Mouse (Mus musculus): ENCODE data around the gene Eif2b5.

Gene Eif2b5

DNA sequence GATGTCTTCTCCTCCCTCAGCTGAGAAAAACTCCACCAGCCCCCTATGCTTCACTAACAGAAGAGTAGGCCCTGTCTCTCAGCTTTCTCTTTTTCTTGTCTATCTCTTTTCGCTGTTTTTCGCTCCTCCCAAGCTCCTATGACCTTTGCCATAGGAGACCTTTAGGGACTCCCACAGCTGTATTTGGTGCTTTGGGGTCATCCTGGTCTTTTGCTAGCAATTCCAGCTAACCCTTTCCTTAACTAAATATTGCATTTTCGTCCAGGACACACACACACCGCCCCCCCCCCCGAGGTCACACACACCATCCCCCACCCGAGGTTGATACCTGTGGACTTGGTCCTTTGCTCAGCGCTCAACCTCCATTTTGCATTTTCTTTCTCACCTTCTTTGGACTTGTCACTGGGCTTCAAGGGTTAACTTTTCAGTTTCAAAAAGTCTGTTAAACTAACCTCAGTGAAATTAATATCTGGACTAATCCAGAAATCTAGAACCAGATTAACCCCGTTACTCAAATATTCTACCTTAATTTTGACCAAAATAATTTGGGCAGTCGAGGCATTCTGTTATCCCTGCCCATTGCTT is 37.6 kb downstream of the Eif2b5 start:
- in situ Hi-C loops (cut with MboI, MseI): no loop called here

DNA sequence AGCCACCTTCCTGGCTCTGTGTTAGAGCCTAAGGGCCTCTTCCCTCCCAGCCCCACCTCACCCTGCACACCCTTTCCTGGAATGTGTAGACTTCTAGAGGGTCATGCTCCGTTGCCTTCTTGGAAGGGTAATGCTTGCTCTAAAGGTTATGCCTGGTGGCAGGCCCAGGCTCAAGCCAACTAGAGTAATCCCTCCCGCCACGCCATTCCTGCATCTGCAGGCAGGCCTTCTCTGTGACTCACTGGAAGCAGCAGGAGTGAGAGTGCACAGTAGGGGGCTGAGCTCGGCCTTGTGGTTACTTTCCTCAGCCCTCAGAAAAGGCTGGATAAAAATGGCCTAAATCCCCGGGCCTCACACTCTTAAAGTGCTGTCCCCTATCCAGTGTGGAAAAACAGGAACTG is 38.5 kb downstream of the Eif2b5 start:
- in situ Hi-C loops (cut with MboI, MseI): no loop called here

DNA sequence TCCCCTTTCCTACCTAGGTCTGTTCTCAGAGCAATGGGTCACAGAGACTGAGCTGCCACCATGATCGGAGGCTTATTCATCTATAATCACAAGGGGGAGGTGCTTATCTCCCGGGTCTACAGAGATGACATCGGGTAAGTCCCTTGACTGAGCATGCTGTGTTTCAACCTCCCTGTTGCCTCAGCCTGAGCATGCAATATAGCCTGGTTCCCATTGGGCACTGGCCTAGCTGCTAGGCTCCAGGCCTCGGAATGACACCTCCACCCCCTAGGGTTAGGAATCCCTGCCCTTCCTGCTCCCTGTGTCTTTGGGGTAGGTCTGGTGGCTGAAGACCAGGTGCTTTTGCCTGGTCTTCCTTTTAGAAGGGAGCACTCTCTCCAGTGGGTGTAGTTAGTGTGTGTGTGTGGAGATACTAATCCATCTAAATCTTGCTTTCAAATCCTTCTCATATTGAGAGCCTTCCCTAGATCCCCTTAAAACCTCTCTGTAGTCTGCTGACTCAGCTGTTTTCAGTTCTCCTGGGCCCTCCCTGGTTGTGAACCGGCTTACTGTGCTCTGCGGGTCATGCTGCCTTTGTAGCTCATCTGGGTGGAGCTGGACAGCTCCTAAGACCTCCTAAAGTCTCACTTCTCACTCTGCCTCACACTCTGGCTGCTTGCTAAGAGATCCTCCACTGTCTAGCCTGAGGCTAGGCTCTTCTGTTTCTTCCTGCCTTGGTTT is 39.1 kb downstream of the Eif2b5 start:
- in situ Hi-C loops (cut with MboI, MseI): no loop called here

DNA sequence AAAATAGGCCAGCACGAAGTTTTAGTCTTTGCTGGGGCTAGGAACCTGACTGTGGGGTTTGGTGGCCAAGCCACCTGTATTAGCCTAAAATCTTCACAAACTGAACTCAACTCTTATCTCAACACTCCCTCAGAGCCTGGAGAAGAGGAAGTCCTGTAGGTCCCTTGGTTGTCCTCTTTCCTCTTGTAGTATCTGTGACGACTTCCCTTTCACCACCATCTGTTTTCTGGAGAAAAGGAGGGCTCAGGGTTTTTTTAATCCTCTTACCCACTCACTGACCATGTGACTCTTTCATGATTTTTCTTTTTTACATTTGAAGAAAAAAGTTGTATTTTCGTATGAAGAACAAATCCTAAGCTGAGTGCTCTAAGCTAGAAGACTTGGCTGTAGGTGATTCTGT is 41.0 kb downstream of the Eif2b5 start:
- in situ Hi-C loops (cut with MboI, MseI): no loop called here

DNA sequence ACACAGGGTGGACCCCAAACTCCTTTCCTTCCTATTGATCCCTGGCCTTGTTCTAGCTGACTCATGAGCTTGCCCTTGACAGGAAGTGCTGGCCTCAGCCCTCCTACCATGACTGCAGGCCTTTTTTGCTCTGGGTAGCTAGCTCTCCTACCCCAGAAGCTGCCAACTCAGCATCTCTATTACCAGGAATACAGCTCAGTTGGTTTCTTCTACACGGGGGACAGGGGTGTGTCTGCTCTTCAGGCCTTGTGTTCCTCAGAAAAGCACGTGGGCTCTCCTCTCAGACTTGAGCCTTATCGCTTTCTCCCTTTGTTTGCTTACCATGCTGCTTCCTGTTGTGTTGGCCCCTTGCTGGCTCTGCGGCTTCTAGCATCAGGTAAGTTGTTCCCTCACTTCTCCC is 41.8 kb downstream of the Eif2b5 start:
- in situ Hi-C loops (cut with MboI, MseI): no loop called here

DNA sequence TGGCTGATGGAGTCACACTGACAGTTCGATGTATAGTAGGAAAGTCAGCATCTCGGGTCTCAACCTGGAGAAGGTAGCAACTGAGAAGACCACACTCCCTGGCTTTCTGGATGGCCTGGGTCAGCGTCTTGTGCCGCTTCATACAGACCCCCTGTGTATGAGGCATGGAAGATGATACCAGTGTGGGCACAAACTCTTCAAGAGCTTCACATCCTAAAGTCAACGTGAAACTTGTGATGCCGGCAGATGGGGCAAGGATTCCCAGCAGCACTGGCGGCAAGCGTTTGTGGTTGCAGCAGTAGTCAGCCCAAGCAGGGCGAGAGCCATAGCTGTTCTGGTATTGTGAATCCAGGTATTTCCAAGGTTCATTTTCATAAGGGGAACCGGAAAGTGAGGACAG is 47.1 kb downstream of the Eif2b5 start:
- in situ Hi-C loops (cut with MboI, MseI): loop anchor here (5.0 kb wide), 1 partner anchor 38 kb away; no protein-coding TSS in a partner anchor

DNA sequence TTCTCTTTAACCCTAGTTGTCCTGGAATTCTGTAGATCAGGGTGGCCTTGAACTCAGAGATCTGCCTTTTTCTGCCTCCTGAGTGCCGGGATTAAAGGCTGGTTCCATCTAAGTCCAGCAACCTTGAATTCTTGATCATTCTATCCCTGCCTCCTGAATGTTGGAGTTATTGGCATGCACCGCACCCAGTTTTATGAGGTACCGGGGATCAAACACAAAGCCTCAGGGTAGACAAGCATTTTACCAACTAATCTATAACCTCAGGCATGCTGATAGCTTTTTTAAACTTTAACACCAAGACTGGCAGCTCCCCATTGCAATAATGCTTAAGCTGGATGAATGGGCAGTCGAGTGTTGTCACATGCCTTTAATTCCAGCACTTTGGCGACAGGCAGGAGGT is 48.8 kb downstream of the Eif2b5 start:
- in situ Hi-C loops (cut with MboI, MseI): loop anchor here (5.0 kb wide), 1 partner anchor 40 kb away; no protein-coding TSS in a partner anchor

DNA sequence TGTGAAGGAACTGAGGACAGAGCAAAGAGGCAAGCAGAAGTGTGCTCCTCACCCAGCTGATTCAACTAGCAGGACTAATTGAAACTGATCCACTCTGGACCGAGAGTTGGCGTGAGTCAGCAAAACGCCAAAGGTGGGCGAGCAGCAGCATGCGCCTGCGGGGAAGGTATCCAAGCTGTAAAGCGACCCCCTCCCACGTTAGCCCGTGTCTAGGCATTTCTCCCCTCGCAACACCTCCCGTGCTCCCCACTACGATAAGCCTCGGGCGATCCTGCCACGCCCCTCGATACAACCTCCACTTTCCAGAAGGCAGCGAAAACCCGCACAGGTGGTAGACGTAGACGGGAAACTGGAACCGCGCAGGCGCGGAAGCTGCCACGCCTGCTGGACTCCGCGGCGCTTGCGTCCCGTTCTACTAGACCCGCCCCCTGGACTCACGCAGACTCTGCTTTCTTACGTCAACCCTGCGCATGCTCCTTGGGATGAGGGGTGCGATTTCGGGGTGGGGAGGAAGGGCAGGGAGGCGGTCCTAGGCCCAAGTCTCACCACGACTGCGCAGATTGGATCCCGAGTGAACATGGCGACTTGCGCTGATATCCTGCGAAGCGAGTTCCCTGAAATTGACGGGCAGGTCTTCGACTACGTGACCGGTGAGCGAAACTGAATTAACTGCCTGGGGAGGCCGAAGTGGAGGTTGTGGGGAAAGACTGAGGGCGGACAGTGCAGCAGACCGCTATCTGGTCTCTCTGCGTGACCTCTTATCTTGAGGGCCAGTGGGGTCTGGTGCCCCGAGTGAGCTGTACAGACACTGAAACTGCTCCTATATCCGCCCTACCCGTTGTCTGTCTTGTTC is 49.7 kb downstream of the Eif2b5 start, which contains the start of gene Abcf3:
TSS of gene Abcf3 (plus strand) at position 482 of the 853 bp plus-strand sequence.
- in situ Hi-C loops (cut with MboI, MseI): loop anchor here (5.0 kb wide), 1 partner anchor 41 kb away; no protein-coding TSS in a partner anchor

DNA sequence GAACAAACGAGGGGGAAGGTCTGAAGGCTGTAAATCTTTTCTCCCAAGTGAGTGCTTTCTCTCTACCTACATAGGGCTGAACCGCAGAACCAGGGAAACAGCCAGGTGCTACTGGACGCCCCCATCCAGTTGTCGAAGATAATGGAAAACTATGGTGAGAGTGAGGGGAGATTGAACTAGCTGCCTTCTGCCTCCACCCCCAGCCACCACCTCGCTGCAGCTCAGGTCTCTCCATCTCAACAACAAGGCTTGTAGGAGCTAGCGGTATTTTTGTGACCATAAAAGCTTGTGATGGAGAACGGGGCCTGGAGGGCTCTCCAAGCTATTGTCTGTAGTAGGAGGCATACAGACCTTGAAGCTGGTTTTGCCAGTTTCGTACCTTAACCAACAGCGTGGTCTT is 50.5 kb downstream of the Eif2b5 start:
- in situ Hi-C loops (cut with MboI, MseI): loop anchor here (5.0 kb wide), 1 partner anchor 42 kb away; no protein-coding TSS in a partner anchor

DNA sequence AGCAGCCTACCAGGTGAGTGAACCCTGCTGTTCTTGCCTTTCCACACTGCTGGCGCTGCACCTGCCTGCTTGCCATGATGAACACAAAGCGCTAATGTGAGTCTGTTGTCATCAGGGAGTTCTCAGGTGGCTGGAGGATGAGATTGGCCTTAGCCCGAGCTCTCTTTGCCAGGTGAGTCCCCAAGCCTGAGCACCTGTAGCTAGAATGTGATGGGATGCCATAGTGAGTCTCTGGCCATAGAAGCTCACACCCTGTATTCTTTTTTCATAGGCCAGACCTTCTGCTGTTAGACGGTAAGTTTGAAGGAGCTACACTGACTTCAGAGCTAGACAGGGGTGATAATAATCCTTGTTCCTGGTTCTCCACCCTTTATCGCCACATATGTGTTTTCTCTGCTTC is 53.1 kb downstream of the Eif2b5 start:
- in situ Hi-C loops (cut with MboI, MseI): no loop called here

DNA sequence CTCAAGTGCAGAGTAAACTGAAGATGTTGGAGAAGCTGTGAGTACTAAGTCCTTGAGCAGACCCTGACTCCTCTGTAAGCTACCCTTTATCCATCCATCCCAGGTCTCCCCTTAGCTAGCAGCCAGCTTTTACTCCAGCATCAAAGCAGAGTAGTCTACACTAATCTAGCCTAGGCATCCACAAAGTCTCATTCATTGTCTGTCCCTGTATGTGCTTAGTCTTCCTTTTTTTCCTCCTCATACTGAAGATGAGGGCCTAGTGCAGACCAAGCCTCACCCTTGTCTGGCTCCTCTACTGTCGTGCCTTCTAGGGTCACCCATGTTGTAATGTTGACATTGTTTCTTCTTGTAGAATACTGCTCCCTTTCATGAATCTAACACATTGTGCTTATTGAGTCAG is 54.0 kb downstream of the Eif2b5 start:
- in situ Hi-C loops (cut with MboI, MseI): no loop called here

DNA sequence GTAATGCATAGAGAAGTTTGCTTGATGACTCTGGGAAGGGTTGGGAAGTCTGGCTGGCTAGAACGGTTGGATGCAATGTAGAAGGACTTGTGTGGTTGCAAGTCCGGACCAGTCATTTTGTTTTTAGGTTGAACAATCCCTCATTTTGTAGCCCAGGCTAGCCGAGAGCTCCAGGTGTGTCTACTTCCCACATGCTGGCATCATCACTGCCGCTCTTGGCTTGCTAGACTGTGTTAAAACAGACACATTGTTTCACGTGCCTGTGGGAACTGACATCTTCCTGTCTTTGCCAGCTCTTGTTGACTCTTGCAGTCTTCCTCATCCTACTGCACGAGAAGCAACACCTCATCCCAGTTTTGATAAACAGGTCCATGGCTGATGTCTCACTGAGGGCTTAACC is 56.4 kb downstream of the Eif2b5 start:
- in situ Hi-C loops (cut with MboI, MseI): no loop called here

DNA sequence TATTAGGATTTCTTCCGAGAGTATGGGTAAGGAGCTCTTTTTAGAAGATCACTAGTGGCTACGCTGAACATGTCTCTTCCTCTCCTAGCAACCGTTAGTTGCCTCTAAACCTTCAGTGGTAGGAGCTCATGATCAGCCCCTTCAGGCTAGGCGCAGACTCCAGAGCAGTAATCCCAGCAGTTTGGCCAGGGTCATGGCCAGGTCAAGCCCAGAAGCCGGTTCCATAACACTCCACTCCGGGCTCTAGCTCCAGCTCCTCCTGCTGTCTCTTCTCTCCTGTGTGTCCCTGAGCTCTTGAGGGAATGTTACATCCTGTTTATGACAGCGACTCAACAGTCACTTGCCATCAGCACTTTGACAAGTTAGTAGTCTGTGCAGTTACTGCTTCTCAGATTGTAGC is 58.8 kb downstream of the Eif2b5 start:
- in situ Hi-C loops (cut with MboI, MseI): no loop called here

Data from T-helper 1 cell (primary cell).